Mouse (Mus musculus): ENCODE data around the gene Krt222. TPM values are rescaled to one million over a fixed set of nuclear protein-coding genes. Genes with fewer than 3 reads are reported as not detected.
"Not testable (repeated sequence)": the region's sequence is repeated elsewhere in the genome, so short reads cannot be mapped to it uniquely, and the experiment has no call there.

Krt222 gene
- total RNA-seq, 1 experiment from 2014 or later = 4.9 TPM

- ATAC-seq (ENCODE audit: extremely low read depth, insufficient number of reproducible peaks, low FRiP score, poor library complexity, severe bottlenecking) = not testable (repeated sequence)
These were observed 634 bp upstream of the Krt222 start for GRCm38 (mm10) chr11:99244519-99244918.

DNA sequence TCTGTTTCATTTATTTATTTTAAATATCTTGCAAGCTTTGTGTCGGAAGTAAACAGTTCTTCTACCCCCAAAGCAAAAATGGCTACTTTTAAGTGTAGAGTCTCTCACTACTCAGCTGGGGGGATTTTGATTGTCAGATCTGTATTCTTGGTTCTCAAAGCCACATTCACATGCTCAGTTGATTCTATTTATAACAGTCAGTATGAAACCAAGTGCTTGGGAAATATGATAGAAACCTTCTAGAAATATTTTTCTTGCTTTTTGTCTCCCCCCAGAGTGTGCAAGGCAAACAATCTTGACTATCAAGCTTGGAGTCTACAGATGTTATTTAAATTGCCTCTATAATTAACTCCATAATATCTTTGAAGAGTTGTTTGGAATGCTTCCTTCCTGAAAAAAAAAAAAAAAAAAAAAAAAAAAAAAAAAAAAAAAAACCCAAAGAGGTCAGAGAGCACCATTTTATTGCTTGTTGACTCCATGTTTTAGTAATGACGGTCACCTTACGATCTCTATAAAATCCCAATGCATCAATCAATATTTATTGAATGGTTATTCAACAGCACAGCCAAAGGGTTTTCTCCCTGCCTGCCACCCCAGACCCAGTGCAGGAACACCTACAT, 575 bp downstream of the Krt222 start:
- ATAC-seq (ENCODE audit: extremely low read depth, insufficient number of reproducible peaks, low FRiP score, poor library complexity, severe bottlenecking) = no peak

- ATAC-seq (ENCODE audit: extremely low read depth, insufficient number of reproducible peaks, low FRiP score, poor library complexity, severe bottlenecking) = no peak
These were observed 1.8 kb downstream of the Krt222 start for GRCm38 (mm10) chr11:99242056-99242455.

GRCm38 (mm10) chr11:99238468-99238867, 5.4 kb downstream of the Krt222 start:
- ATAC-seq (ENCODE audit: extremely low read depth, insufficient number of reproducible peaks, low FRiP score, poor library complexity, severe bottlenecking) = peak; percentile 99

- ATAC-seq (ENCODE audit: extremely low read depth, insufficient number of reproducible peaks, low FRiP score, poor library complexity, severe bottlenecking) = no peak
These were observed 12.7 kb downstream of the Krt222 start for GRCm38 (mm10) chr11:99231049-99231816.

DNA sequence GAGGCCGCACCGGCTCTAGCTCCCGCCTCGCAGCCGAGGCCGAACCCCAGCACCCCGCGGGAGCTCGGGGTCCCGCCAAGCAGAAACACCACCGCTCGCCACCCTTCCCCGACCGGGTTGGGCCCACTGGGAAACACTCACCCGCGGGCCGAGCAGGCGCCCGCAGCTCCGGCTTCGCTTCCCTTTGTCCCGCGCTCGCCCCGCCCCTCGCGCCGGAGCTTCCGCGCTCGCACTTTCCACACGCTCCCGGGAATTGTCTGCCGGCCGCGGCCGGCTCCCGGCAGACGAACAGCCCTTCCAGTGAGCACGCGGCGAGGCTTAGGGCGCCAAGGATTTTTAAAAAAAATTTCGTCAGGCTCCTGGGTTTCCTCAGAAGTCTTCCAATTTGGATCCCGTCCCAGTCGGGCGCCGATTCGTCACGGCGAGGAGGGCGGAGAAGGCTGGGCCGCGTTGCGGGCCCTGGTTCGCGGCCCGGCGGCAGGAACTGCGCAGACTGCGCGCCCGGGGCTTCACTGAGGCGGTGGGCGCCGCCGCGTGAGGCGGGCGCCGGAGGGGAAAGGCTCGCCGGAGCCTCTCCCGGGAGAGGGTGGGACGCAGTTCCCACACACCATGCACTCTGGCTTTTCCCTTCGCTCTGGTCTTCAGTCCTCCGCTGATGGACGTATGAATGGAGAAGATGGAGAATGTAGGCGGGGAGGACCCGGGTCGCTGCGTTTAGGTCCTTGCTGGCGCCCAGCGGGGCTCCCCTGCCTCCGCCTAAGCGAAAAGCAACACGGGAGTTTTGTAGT, 13.4 kb downstream of the Krt222 start, which contains the start of gene Smarce1:
Gene Smarce1, minus strand, starts transcription at position 757 of the 788 bp plus-strand sequence.
- ATAC-seq (ENCODE audit: extremely low read depth, insufficient number of reproducible peaks, low FRiP score, poor library complexity, severe bottlenecking) = peak; percentile 59

DNA sequence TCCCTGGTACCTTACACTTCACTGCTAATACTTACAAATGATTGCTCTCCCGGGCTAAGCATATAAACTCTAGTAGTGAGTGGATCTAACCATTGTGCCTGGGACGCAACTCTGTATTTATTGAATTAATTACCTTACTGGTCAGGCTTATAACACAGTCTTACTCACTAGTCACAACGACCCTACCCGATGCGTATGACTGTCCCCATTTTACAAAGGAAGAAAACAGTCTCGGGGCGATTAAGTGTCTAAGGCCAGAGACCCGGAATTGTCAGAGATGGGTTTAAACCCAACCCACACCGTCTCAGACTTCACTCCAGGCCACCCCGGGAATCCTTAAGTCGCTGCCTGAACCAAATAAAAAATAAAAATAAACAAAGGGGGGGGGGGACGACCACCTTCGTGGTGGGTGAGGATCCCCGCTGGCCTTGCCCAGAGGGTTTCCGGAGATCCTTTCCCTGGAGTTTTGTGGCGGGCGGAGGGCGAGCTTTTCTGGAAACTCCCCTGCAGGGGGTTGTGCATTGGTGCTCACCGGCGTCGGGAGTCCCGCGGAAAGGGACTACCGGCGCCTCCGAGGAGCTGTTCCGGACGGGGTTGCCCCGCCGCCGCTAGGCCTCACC, 14.1 kb downstream of the Krt222 start:
- no peak for ATAC-seq (ENCODE audit: extremely low read depth, insufficient number of reproducible peaks, low FRiP score, poor library complexity, severe bottlenecking)

DNA sequence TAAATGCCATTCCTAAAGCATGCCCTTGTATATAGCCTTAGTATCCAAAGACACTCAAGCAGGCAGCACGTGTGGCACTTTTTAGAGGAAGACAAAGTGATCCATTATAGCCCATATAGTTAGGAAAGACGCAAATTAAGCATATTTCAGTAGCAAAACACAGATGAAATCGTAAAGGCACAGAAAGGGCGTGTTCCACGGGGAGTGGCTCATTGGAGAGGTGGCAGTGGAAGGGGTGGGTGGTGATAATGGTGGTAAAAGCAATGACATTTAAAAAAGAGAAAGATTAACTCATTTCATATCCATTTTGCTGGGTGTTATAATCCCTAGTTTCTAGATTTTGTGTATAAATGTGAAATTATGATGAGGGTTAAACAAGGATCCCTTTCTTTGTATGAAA, 17.6 kb downstream of the Krt222 start:
- ATAC-seq (ENCODE audit: extremely low read depth, insufficient number of reproducible peaks, low FRiP score, poor library complexity, severe bottlenecking) = no peak

GRCm38 (mm10) chr11:99223310-99223709, 20.6 kb downstream of the Krt222 start:
- no peak for ATAC-seq (ENCODE audit: extremely low read depth, insufficient number of reproducible peaks, low FRiP score, poor library complexity, severe bottlenecking)

- no peak for ATAC-seq (ENCODE audit: extremely low read depth, insufficient number of reproducible peaks, low FRiP score, poor library complexity, severe bottlenecking)
These were observed 22.1 kb downstream of the Krt222 start for GRCm38 (mm10) chr11:99221811-99222210.

DNA sequence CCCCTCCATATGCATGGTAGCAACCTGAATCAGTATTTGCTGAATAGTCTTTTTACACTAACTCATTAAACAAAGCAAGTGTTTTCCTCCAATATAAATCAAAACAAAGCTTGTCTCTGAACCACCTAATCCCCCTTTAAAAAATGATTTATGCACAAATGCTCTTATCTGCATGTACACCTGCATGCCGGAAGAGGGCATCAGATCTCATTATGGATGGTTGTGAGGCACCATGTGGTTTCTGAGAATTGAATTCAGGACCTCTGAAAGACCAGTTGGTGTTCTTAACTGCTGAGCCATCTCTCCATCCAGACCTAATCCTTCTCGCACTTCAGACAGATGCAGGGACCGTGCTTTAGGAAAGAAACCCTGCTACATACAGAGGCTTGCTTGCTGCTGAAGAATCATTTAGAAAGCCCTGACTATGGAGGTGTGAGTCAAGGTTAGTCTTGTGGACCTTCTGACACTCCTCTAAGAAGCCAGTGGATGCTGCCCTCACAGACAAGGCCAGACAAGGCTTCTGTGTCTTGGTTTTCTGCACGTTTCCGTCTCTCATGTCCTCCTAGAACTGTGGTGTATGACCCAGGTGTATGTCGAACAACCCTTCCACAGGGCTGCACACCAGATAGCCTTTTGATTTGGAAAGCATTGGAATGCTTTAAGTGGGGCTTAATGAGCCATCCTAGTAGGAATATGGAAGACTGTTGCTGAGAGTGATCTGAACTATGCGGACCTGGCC, 26.5 kb downstream of the Krt222 start:
- ATAC-seq (ENCODE audit: extremely low read depth, insufficient number of reproducible peaks, low FRiP score, poor library complexity, severe bottlenecking) = no peak

- no peak for ATAC-seq (ENCODE audit: extremely low read depth, insufficient number of reproducible peaks, low FRiP score, poor library complexity, severe bottlenecking)
These were observed 27.7 kb downstream of the Krt222 start for GRCm38 (mm10) chr11:99216181-99216580.

GRCm38 (mm10) chr11:99212693-99213092, 31.2 kb downstream of the Krt222 start:
- no peak for ATAC-seq (ENCODE audit: extremely low read depth, insufficient number of reproducible peaks, low FRiP score, poor library complexity, severe bottlenecking)

DNA sequence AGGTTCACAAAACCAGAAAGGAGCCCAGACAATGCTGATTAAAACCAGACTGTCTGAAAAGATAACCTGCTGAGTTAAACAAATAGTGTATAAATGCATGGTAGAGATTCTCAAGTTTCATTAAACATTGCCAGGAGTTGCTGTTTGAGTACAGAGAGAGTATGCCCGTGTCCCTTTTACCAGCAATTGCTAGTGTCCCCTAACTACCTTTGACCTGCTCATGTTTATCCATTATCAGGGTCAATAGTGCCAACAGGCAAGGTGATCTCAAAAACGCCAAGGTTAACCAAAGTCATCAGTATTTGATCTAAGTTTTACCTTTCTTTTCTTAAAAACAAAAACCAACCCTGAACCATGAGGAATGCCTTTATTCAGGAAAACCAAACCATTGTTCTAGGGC, 31.9 kb downstream of the Krt222 start:
- ATAC-seq (ENCODE audit: extremely low read depth, insufficient number of reproducible peaks, low FRiP score, poor library complexity, severe bottlenecking) = no peak

GRCm38 (mm10) chr11:99208105-99208669, 35.7 kb downstream of the Krt222 start:
- no peak for ATAC-seq (ENCODE audit: extremely low read depth, insufficient number of reproducible peaks, low FRiP score, poor library complexity, severe bottlenecking)

DNA sequence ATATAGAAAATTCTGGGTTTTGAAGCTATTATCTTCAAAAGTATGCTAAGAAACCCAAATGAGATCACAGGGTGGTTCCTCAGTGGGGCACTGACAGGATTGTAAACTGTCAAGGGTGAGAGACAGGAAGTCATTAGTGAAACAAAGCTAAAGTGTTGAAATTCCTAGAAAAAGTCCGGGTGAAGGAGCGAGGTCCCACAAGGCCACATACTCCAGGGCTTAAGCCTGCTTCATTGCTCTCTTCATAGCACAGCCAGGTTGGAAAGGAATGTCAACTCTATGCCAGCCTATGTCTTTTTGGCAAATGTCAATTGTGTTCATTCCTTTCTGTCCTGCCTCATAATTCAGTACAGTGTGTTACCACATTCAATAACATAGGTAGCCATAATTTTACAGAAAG, 36.4 kb downstream of the Krt222 start:
- no peak for ATAC-seq (ENCODE audit: extremely low read depth, insufficient number of reproducible peaks, low FRiP score, poor library complexity, severe bottlenecking)

DNA sequence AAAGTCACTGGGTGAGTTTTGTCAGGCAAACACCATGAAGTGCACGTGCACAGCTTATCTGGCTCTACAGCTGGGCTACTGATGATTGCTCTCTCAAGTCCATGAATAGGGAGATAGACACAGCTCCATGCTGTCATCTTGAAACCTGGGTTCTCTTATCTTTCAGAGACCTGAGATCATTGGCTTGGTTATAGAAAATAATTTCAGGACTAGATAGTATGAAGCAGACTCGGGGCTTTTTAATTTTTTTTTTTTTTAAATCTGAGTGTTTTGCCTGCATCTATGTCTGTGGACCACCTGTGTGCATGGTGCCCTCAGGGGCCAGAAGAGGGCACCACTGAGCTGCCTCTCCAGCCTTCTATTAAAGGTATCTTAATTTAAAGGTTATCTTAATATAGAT, 36.9 kb downstream of the Krt222 start:
- no peak for ATAC-seq (ENCODE audit: extremely low read depth, insufficient number of reproducible peaks, low FRiP score, poor library complexity, severe bottlenecking)

- peak; percentile 75 for ATAC-seq (ENCODE audit: extremely low read depth, insufficient number of reproducible peaks, low FRiP score, poor library complexity, severe bottlenecking)
These were observed 54.7 kb downstream of the Krt222 start for GRCm38 (mm10) chr11:99189154-99189582.
